Mouse (Mus musculus) heart, postnatal 0 days (tissue): ENCODE measurements around the gene Uck2.

ENCODE experiments used
- CTCF ChIP-seq: IDR thresholded peaks from 2 replicates; pipeline ENCODE4 v1.5.1; 2016; ENCODE audit warnings: antibody characterized with exemption, control low read depth, low read depth
- EP300 ChIP-seq: IDR thresholded peaks from 2 replicates; pipeline ENCODE4 v1.6.1; 2016; ENCODE audit warnings: antibody characterized with exemption, low read depth

DNA sequence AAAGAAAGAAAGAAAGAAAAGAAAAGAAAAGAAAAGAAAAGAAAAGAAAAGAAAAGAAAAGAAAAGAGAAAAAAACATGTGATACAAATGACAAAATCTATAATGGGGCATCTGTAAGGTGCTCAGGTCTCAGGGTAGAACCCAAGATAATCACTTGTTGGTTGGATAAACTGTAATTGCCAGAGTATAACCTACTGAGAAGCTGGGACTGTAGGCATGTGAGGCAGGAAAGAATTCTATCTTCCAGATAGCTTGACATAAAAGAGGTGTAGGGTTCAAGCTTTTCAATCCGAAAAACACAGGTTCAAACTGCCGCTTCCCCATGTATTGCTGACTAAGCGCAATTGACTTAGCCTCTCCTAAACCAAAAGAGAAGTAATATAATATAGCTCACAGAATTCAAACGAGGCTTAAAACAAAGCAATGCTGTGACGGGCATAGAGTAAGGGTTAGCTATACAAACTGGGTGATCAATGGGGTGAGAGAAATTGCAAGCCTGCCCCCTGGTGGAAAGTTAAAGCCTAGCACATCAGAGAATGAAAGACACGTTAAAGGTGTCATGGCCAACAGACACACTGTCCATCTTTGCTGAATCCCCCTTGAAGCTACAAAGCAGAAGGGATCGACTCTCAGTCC lies 73.0 kb downstream of the Uck2 start:
- TF ChIP-seq CTCF, result peak; percentile 85
- TF ChIP-seq EP300, result no peak
